Mouse (Mus musculus) heart, postnatal 0 days (tissue): ENCODE data around the gene Gm11238.
"Not testable (repeated sequence)": the region's sequence is repeated elsewhere in the genome, so short reads cannot be mapped to it uniquely, and the experiment has no call there.

Experiments
- CTCF ChIP-seq: IDR thresholded peaks from 2 replicates; pipeline ENCODE4 v1.5.1; 2016; ENCODE audit warnings: antibody characterized with exemption, control low read depth, low read depth
- EP300 ChIP-seq: IDR thresholded peaks from 2 replicates; pipeline ENCODE4 v1.6.1; 2016; ENCODE audit warnings: antibody characterized with exemption, low read depth

GRCm38 (mm10) chr4:73637821-73638220, 30.1 kb downstream of the Gm11238 start, which contains the start of gene Gm11236:
- not testable (repeated sequence) for TF ChIP-seq CTCF, EP300
